Mouse (Mus musculus): ENCODE results near the gene Nrbf2.

The Nrbf2 gene

DNA sequence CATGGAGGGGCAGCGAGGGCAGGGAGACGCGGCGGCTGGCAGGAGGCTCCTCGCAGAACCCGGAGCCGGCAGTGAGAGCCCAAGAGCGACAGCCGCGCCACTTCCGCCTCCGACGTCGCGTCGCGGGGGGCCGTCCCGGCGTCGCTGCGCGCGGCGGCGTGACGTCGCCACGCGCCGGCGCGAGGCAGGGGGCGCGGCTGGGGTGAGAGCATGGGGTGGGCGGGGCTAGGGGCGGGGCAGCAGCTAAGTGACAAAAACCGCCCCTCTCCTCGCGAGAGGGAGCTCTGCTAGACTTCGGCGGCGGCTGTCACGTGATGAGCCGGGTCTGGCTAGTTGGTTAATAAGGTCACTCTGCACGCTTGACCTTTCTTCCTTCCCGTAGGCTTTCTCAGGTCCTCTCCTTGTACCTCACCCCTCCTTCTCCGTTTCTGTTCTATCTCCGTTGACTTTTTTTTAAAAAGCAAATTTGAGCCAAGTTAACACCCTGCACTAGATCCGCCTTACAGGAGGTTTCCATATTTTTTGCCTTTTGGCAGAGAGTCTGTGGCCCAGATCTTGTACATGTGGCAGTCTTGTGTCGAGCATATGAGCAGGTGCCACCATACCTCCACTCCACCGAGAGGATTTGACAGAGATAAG, at the start of gene Nrbf2:
Gene Nrbf2, minus strand, starts transcription at position 130 of the 639 bp plus-strand sequence.
- in situ Hi-C loops (cut with MboI; ENCODE audit: low pct_unique_long_range_greater_than_20kb in 1 of 2, low sequenced_read_pairs in 2 of 2, unreplicated experiment in 1 of 2), result no loop called here

- in situ Hi-C loops (cut with MboI; ENCODE audit: low pct_unique_long_range_greater_than_20kb in 1 of 2, low sequenced_read_pairs in 2 of 2, unreplicated experiment in 1 of 2), result no loop called here
These were observed 45.5 kb upstream of the Nrbf2 start for GRCm38 (mm10) chr10:67330580-67330979.

- in situ Hi-C loops (cut with MboI; ENCODE audit: low pct_unique_long_range_greater_than_20kb in 1 of 2, low sequenced_read_pairs in 2 of 2, unreplicated experiment in 1 of 2), result loop anchor here in 1 of 2 experiments (10.0 kb wide), 1 partner anchor 395 kb away; no protein-coding TSS in a partner anchor
These were observed 44.6 kb upstream of the Nrbf2 start for GRCm38 (mm10) chr10:67329661-67330060.

DNA sequence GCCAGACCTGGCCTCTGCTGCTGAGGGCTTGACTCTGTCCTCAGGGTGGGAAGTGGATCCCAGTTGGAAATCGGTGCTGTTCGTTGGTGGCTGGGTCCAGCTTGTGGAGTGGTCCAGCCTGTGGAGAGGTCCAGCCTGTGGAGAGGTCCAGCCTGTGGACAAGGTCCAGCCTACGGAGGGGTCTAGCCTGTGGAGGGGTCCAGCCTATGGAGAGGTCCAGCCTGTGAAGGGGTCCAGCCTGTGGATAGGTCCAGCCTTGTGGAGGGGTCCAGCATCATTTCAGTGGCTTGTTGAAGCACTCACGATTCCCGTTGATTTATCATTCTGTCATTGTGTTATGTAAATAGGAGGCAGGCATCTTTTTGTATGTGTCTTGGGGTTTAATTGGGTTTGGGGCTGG, 43.1 kb upstream of the Nrbf2 start:
- in situ Hi-C loops (cut with MboI; ENCODE audit: low pct_unique_long_range_greater_than_20kb in 1 of 2, low sequenced_read_pairs in 2 of 2, unreplicated experiment in 1 of 2), result loop anchor here in 1 of 2 experiments (10.0 kb wide), 1 partner anchor 397 kb away; no protein-coding TSS in a partner anchor

GRCm38 (mm10) chr10:67324036-67324435, 38.9 kb upstream of the Nrbf2 start:
- in situ Hi-C loops (cut with MboI; ENCODE audit: low pct_unique_long_range_greater_than_20kb in 1 of 2, low sequenced_read_pairs in 2 of 2, unreplicated experiment in 1 of 2), result loop anchor here in 1 of 2 experiments (10.0 kb wide), 1 partner anchor 401 kb away; no protein-coding TSS in a partner anchor

- in situ Hi-C loops (cut with MboI; ENCODE audit: low pct_unique_long_range_greater_than_20kb in 1 of 2, low sequenced_read_pairs in 2 of 2, unreplicated experiment in 1 of 2), result loop anchor here in 1 of 2 experiments (10.0 kb wide), 1 partner anchor 403 kb away; no protein-coding TSS in a partner anchor
These were observed 36.3 kb upstream of the Nrbf2 start for GRCm38 (mm10) chr10:67321396-67321795.

DNA sequence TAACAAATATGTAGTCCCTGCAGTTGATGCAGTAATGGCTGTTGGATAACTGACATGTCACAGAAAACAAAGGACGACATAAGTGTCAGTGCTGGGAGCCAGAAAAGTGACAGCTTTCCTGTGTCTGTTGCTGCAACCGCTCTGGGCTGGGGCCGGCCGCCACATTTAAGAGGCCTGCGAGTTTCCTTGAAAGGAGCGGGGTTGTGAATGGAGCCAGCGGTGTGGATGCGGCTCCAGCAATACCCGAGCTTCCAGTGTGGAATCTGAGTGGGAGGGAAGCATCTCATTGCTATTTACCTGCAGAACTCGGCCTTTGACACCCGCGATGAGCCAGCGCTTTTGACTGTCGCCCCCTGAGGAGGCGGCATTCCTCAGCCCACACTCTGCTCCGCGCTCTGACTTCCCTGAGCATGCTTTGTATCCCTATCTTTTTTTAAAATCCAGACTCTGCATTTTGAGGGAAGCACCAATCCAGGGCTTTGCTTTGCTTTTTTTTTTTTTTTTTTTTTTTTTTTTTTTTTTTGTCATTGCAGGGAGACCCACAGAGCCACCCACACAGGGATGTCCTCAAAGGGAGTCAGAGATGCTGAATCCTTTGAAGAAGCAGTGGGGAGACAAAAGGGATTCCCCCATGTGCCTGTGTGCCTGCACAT, 35.2 kb upstream of the Nrbf2 start:
- in situ Hi-C loops (cut with MboI; ENCODE audit: low pct_unique_long_range_greater_than_20kb in 1 of 2, low sequenced_read_pairs in 2 of 2, unreplicated experiment in 1 of 2), result loop anchor here in 1 of 2 experiments (10.0 kb wide), 1 partner anchor 404 kb away; no protein-coding TSS in a partner anchor

DNA sequence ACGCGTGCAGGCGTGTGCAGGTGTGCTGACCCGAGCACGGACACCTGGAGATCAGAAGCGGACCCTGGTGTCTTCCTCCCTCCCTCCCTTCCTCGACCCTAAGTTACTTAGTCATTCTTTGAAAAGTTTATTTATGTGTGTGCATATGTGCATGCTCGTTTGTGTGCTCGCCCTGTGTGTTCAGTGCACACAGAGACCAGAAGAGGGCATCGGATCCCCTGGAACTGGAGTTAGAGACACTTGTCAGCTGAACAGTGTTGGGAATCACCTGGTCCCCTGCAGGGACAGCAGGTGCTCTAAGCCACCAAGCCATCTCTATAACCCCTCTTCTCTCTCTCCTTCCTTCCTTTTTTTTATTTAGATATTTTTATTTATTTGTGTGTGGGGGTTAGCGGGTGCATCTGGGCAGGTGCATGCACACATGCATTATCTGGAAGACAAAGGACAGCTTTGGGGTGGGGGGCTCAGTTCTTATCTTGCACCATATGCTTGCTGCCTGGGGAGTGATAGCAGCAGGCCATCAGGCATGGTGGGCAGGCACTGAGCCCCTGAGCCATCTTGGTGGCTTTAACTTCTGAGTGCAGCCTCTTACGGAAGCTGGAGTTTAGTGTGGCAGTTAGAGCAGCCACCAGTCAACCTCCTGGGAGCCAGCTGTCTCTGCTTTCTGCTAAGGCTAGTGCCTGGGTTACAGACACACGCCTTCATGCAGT, 34.1 kb upstream of the Nrbf2 start:
- in situ Hi-C loops (cut with MboI; ENCODE audit: low pct_unique_long_range_greater_than_20kb in 1 of 2, low sequenced_read_pairs in 2 of 2, unreplicated experiment in 1 of 2), result no loop called here

GRCm38 (mm10) chr10:67317931-67318460, 32.9 kb upstream of the Nrbf2 start:
- in situ Hi-C loops (cut with MboI; ENCODE audit: low pct_unique_long_range_greater_than_20kb in 1 of 2, low sequenced_read_pairs in 2 of 2, unreplicated experiment in 1 of 2), result no loop called here

DNA sequence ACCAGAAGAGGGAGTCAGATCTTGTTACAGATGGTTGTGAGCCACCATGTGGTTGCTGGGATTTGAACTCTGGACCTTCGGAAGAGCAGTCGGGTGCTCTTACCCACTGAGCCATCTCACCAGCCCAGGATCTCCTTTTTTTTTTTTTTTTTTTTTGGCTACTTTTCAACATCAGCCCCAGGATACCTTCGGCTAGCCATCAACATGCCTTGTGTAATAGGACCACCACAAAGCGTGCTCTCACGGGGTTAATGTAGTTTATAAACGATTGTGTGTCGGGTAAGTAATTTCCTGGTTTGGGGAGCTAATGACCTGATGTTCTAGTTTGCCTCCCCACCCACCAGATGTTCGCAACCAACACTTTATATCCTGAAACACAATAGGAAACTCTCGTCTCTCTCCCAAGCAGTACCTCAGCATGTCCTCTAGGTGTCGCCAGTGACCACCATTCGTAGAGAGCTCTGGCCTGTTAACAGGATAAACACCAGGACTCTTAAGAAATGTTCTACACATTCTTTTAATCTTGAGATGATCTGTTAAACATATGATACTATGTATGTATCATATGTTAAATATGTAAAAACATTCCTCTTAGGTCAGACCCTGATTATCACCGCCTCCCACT, 29.8 kb upstream of the Nrbf2 start:
- in situ Hi-C loops (cut with MboI; ENCODE audit: low pct_unique_long_range_greater_than_20kb in 1 of 2, low sequenced_read_pairs in 2 of 2, unreplicated experiment in 1 of 2), result no loop called here

GRCm38 (mm10) chr10:67312456-67312855, 27.4 kb upstream of the Nrbf2 start:
- in situ Hi-C loops (cut with MboI; ENCODE audit: low pct_unique_long_range_greater_than_20kb in 1 of 2, low sequenced_read_pairs in 2 of 2, unreplicated experiment in 1 of 2), result no loop called here

DNA sequence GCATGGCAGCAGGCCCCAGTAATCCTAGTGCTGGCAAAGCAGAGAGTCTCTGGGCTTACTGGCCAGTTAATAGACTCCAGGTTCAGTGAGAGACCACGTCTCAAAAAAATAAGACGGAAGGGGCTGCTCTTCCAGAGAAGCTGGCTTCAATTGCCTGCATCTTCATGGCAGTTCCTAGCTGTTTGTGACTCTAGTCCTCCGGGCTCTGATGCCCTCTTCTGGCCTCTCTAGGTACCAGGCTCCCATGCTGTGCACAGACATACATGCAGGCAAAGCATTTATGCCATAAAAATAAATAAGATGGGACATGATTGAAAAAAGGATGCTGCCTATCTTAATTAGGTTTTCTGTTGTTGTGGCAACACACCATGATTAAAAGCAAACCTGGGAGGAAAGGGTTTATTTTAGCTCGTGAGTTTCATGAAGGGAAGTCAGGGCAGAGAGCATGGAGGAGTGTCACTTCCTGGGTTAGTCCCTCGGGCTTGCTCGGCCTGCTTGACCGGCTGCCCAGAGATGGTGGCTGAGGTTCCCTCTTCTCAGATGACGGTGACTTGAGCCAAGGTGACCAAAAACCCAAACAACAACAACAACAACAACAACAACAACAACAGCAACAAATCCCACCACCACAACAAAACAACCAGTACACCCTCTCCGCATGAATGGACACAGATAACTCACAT, 26.3 kb upstream of the Nrbf2 start:
- in situ Hi-C loops (cut with MboI; ENCODE audit: low pct_unique_long_range_greater_than_20kb in 1 of 2, low sequenced_read_pairs in 2 of 2, unreplicated experiment in 1 of 2), result no loop called here

DNA sequence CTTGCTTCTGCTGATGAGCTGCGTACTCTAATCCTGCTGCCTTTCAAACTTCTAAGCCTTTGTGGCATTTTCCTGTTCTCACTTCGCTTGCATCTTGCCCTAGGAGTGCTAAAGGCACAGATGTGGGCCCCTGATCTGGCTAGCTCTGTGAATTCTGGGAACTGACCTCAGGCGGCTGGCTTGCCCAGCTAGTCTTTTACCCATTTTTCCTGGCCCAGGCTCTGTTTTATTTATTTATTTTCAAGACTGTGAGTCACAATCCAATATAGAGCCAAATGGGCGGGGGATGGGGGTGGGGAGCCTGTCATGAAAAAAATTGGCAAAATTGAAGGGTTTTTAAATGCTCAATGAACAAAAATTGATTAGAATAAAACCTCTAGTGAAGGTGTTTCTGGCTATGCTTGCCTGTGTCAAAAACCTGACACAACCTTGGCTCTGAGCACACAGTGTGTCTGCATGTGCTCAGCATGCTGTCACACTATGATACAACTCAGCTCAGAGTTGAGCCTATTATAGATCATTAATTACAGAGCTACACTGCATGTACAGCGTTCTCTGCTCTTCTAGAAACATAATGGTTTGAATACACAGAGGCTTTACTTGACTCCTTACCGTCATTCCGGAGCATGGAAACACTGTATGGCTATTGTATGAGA, 24.5 kb upstream of the Nrbf2 start:
- in situ Hi-C loops (cut with MboI; ENCODE audit: low pct_unique_long_range_greater_than_20kb in 1 of 2, low sequenced_read_pairs in 2 of 2, unreplicated experiment in 1 of 2), result no loop called here

DNA sequence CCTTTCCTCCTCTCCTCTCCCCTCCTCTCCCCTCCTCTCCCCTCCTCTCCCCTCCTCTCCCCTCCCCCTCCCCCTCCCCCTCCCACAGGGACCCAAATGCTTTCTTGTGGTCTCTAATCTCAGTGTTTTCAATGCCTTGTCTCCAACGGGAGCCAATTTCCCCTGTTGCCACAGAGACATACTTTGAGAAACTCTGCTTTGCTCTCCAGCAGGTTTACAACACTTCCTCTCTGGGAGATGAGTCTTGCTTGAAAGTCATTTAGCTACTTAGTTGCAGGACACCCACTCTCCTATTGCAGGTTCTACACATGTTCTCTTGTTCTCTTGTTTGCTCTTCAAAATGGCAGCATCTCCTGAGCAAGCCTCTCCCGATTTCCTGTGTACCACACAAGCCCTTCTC, 17.2 kb upstream of the Nrbf2 start:
- in situ Hi-C loops (cut with MboI; ENCODE audit: low pct_unique_long_range_greater_than_20kb in 1 of 2, low sequenced_read_pairs in 2 of 2, unreplicated experiment in 1 of 2), result no loop called here

DNA sequence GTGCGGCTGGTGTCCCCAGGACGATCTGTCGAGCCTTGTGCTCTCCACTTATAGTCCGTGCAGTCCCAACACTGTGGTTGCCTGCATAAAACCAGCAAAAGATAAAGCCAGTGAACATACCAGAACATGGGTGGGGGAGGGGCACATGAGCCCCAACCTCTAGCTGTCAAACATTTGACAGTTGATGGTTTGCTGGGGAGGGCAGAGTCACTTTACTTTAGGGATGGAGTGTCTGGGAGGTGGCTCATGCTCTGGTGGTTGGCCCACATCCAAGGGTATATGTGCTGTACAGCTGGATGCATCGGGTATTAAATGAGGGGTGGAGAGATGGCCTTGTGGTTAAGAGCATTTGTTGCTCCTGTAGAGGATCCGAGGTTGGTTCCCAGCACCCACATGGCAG, 15.9 kb upstream of the Nrbf2 start:
- in situ Hi-C loops (cut with MboI; ENCODE audit: low pct_unique_long_range_greater_than_20kb in 1 of 2, low sequenced_read_pairs in 2 of 2, unreplicated experiment in 1 of 2), result no loop called here

GRCm38 (mm10) chr10:67299285-67299684, 14.2 kb upstream of the Nrbf2 start:
- in situ Hi-C loops (cut with MboI; ENCODE audit: low pct_unique_long_range_greater_than_20kb in 1 of 2, low sequenced_read_pairs in 2 of 2, unreplicated experiment in 1 of 2), result no loop called here

GRCm38 (mm10) chr10:67298856-67299255, 13.8 kb upstream of the Nrbf2 start:
- in situ Hi-C loops (cut with MboI; ENCODE audit: low pct_unique_long_range_greater_than_20kb in 1 of 2, low sequenced_read_pairs in 2 of 2, unreplicated experiment in 1 of 2), result no loop called here
